Mouse (Mus musculus) adrenal gland, adult 18-20 months (tissue): ENCODE measurements around the gene Dab2ip. TPM values are rescaled to one million over a fixed set of nuclear protein-coding genes. Genes with fewer than 3 reads are reported as not detected.
A peak's percentile ranks its signal among the peaks of the same experiment; 100 is the strongest.

Experiments
- DNase-seq, 2 experiments: peaks; one replicate each; pipeline ENCODE4 v3.0.0; 2021 to 2022; ENCODE audit warnings: low spot score in 2 of 2
- total RNA-seq, 2 experiments: library from RNA; stranded (reverse); gene quantifications; 1 replicate in 1 of 2; 2 replicates in 1 of 2; pipeline ENCODE4 v1.2.3; 2021

The Dab2ip gene
- total RNA-seq, 2 experiments from 2014 or later, result 43.5 to 87.3 TPM

- no peak for DNase-seq
Measured at GRCm38 (mm10) chr2:35620364-35621224, 62.5 kb downstream of the Dab2ip start.

- DNase-seq, result no peak
Measured at GRCm38 (mm10) chr2:35621225-35621519, 63.1 kb downstream of the Dab2ip start.

GRCm38 (mm10) chr2:35621796-35622195 lies 63.7 kb downstream of the Dab2ip start:
- DNase-seq, result peak; percentile 57 to 60

GRCm38 (mm10) chr2:35622261-35623103 lies 64.4 kb downstream of the Dab2ip start:
- DNase-seq, result no peak

DNA sequence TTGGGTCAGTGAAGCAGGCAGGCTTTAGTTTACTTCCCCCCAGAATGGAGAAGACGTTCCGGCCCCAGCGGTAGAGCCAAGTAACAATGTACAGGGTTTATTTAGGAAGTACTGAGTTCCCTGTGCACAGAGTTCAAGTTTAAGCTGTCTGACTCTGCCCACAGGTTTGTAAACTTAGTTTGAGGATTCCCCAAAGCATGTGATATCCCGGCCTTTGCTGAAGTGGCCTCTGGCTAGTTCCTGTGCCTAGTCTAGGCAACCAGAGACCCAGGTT lies 65.0 kb downstream of the Dab2ip start:
- no peak for DNase-seq

DNA sequence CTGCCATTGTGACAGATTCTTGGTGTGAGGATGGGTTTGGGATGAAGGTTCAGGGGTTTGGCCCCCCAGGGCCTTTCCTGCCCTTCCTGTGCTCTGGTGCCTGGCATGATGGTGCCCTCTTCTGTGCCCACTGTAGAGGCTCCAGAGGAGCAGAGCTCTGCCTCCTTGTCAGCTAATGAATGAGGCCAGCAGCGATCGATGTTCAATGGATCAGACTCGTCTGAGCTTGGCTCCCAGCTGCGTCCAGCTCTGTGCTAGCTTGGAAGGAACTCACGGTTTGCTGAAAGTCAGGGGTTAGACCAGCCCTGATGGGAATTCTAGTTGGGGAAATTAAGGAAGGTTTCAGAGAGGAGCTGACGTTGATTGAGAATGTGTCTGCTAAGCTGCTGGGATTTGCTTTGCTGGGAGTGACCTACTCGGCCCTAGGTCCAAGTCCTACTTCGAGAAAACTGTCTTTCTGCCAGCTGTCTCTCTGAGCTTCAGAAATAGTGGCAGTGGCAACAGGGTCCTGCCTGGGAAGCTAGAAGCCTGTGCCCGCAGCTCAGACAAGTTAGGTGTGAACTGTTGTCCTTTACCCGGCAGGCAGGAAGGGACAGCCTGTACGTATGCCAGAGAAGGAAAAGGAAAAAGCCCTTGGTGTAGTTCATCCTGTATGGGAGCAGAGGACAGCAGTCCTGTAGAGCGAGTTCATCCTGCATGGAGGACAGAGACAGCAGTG lies 65.5 kb downstream of the Dab2ip start:
- DNase-seq, result no peak

- DNase-seq, result no peak
Measured at GRCm38 (mm10) chr2:35624380-35625006, 66.4 kb downstream of the Dab2ip start.

- no peak for DNase-seq
Measured at GRCm38 (mm10) chr2:35625007-35625380, 66.9 kb downstream of the Dab2ip start.

GRCm38 (mm10) chr2:35625526-35625925 lies 67.5 kb downstream of the Dab2ip start:
- DNase-seq, result no peak

DNA sequence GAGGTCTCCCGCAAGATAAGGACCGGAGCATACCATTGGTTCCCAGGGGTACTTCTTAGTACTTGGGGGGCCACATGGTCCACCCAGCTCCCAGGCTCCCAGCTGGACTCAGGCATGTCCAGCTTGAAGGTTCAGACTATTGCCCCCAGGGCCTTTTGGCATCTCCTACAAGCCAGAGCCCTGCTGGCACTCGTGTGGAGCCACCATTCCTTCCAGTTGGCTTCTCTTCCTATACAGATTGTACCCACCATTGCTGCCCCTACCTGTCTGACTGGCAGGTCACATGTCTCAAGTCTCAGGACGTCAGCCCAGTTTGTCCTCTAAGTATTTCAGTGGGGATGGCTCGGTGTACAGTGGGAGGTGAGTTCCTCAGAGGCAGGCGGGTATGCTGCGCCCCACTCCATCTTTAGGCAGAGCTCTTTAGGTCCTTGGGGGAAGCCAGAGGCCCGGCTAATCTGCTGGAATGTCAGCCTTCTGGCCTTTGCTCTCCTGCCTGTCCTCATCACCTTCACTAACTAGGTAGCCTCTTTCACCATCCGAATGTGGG lies 68.2 kb downstream of the Dab2ip start:
- DNase-seq, result no peak

- no peak for DNase-seq
Measured at GRCm38 (mm10) chr2:35627298-35627898, 69.3 kb downstream of the Dab2ip start.

DNA sequence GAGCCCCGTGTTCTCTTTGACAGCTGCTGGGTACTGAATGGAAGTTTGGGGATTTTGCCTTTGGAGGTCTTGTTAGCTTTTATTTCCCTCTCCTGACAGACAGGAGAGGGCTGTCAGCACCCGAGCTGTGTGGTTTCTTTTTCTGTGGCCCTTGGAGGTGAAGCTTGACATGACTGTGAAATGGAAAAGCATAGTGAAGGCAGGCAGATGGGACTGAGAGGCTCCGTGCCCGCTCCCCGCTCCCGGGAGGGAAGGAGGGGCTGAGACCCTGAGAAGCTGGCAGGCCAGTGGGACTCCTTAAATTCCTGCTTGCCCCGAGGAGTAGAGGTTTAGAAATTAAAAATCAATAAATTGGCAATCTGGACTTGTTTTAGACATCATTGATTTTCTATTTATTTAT lies 70.0 kb downstream of the Dab2ip start:
- no peak for DNase-seq

GRCm38 (mm10) chr2:35628656-35629055 lies 70.6 kb downstream of the Dab2ip start:
- DNase-seq, result no peak

GRCm38 (mm10) chr2:35629126-35629525 lies 71.1 kb downstream of the Dab2ip start:
- no peak for DNase-seq

DNA sequence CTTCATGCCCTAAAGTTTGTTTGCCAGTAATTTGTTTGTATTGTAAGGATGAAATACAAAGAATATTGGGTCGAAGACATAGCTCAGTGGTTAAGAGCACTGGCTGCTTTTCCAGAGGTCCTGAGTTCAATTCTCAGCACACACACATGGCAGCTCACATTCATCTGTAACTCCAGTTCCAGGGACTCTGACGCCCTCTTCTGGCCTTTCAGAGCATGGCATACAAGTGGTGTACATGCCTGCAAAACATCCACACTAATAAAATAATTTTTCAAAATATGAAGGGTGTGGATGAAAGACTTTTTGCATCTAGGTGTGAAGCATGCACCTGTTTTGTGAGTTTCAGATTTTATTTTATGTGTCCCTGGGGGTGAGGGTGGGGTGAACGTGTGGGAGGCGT lies 75.3 kb downstream of the Dab2ip start:
- no peak for DNase-seq

DNA sequence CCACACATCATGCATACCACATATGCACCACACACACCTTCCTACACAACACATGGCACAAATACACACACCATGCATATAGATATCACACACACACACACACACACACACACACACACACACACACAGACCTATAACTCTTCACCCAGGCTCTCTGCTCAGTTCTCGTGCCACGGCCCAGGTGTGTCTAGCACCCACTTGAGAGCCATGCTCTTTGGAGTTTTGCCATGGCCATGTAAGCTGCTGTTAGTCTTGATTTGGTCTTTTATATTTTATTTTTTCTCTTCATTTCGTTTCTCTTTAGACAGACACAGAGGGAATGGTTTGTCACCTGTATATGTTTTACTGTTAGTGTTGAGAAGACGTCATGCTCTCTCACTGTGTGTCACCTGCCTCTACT lies 76.9 kb downstream of the Dab2ip start:
- no peak for DNase-seq

GRCm38 (mm10) chr2:35635541-35635940 lies 77.5 kb downstream of the Dab2ip start:
- DNase-seq, result no peak

DNA sequence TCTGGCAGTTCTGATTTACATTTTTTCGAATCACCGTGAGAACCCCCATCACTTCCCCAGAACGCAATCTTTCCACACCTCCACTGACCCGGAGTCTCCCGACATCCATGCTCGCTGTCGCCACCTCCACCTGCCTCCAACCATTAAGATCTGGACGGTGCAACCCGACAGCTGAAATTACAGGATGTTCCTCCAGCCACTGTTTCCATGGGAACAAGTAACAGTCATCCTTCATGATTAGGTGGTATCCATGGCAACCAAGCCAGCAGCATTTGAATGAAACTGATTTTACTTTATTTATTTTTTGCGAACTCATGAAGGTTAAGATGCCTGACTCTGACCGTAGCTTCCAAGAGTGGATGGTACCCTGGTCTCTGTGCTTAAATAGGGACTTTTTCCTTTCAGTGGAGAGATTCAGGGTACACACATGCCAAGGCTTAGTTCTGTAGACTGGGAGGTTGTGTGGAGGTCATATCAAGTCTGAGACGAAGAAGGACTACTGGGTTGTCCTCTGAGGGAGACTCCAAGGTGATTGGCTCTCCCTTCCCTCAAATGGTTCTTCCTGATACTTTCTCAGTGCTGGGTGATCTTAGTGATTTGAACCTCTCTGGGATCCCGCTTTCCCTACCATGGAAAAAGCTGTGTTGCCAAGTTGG lies 79.9 kb downstream of the Dab2ip start:
- DNase-seq, result no peak

DNA sequence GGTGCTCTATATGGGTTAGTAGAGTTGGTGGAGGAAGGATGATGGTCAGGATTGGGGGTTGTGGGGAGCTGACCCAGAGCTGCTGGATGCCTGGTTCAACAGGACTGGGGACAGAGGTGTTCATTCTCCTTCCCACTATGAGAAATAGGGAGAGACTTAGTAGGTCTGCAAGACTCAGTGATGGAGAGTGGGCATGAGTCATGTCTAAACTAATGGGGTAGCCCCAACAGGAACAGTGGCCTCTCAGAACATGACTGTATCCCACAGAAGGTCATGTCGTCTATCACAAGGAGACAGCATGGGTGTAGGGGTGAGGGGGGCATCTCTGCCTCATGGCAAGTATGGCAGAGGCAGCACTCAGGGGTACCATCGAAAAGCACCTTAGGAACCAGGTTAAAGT lies 81.7 kb downstream of the Dab2ip start:
- no peak for DNase-seq

DNA sequence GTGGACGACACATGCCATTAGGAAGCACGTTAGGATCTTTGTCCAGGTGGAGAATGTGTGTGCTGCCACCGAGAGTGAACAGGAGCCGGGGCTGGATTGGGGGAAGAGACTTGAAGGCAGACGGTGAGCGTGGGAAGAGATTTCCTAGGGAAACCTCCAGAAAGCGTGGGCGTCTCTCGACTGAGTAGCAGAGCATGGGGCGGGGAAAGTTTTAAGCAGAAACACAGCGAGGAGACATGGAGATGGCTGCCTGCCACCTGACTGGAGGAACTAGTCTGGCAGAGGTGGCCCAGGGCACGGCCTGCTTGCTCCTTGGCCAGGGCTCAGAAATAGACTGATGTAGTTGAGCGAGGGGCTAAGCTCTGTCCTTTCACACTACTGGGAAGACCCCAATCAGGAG lies 82.5 kb downstream of the Dab2ip start:
- DNase-seq, result no peak
